Mouse (Mus musculus): ENCODE data around the gene Igsf8. TPM values are rescaled to one million over a fixed set of nuclear protein-coding genes. Genes with fewer than 3 reads are reported as not detected.

The Igsf8 gene
- 10 to 100 TPM; 23.1 to 24.0 TPM for total RNA-seq (2023)

GRCm38 (mm10) chr1:172261477-172262078, at the start of gene Igsf8:
Gene Igsf8 (plus strand): TSS chr1:172261641.

GRCm38 (mm10) chr1:172219451-172220406, 41.7 kb upstream of the Igsf8 start, which contains the start of gene Casq1:
Gene Casq1 (minus strand): TSS chr1:172219868.

GRCm38 (mm10) chr1:172258314-172258713, 3.1 kb upstream of the Igsf8 start, which contains the start of gene Atp1a4:
Gene Atp1a4 (minus strand): TSS chr1:172258414.

GRCm38 (mm10) chr1:172297611-172298537, 36.4 kb downstream of the Igsf8 start, which contains the start of gene Atp1a2:
Gene Atp1a2 (minus strand): TSS chr1:172298064.

GRCm38 (mm10) chr1:172329131-172329530, 67.7 kb downstream of the Igsf8 start, which contains the start of gene Kcnj9:
Gene Kcnj9 (minus strand): TSS chr1:172329318.

GRCm38 (mm10) chr1:172340729-172341321, 79.4 kb downstream of the Igsf8 start, which contains the start of gene Kcnj10:
Gene Kcnj10 (plus strand): TSS chr1:172341210.

Other genes with a start within 250 kb of the Igsf8 start
- gene Vangl2, start 233.2 kb upstream of the Igsf8 start, total RNA-seq (2023) = 1 to 10 TPM; 1.5 to 2.1 TPM
- not detected for gene Nhlh1, start 204.1 kb upstream of the Igsf8 start, total RNA-seq (2023)
- 100 to 1,000 TPM; 112 to 123 TPM for gene Copa, start 179.1 kb upstream of the Igsf8 start, total RNA-seq (2023)
- 10 to 100 TPM; 82.2 to 85.8 TPM for gene Ncstn, start 178.8 kb upstream of the Igsf8 start, total RNA-seq (2023)
- 10 to 100 TPM; 29.5 to 34.0 TPM for gene Pex19, start 134.9 kb upstream of the Igsf8 start, total RNA-seq (2023)
- gene Dcaf8, start 113.6 kb upstream of the Igsf8 start, total RNA-seq (2023) = 10 to 100 TPM; 48.5 to 55.6 TPM
- 1 to 10 TPM; 6.4 to 6.6 TPM for gene Pea15a, start 54.8 kb upstream of the Igsf8 start, total RNA-seq (2023)
- not detected for gene Casq1, start 41.8 kb upstream of the Igsf8 start, total RNA-seq (2023)
- not detected for gene Atp1a4, start 3.2 kb upstream of the Igsf8 start, total RNA-seq (2023)
- gene Atp1a2, start 36.4 kb downstream of the Igsf8 start, total RNA-seq (2023) = not detected
- not detected for gene Kcnj9, start 67.7 kb downstream of the Igsf8 start, total RNA-seq (2023)
- gene Kcnj10, start 79.6 kb downstream of the Igsf8 start, total RNA-seq (2023) = 1 to 10 TPM; 1.6 to 3.3 TPM
- 10 to 100 TPM; 15.4 to 15.9 TPM for gene Pigm, start 114.9 kb downstream of the Igsf8 start, total RNA-seq (2023)
- gene Slamf9, start 213.7 kb downstream of the Igsf8 start, total RNA-seq (2023) = under 1 TPM; 0.61 to 0.84 TPM
- under 1 TPM; 0.33 to 0.70 TPM for gene Igsf9, start 220.1 kb downstream of the Igsf8 start, total RNA-seq (2023)
- 100 to 1,000 TPM; 208 to 209 TPM for gene Tagln2, start 238.4 kb downstream of the Igsf8 start, total RNA-seq (2023)